Mouse (Mus musculus) lung, adult 10 weeks (tissue): ENCODE data around the gene Pde10a. TPM values are rescaled to one million over a fixed set of nuclear protein-coding genes. Genes with fewer than 3 reads are reported as not detected.

Source experiments
- polyA plus RNA-seq: library from polyadenylated mRNA; stranded (reverse); fragments of 350-450 nt; fragmentation: Illumina TruSeq; extraction: RNeasy Lipid Tissue Mini Kit (QIAGEN cat#74804); gene quantifications from one replicate; pipeline ENCODE4 v1.2.3, GENCODE M21; 2014; ENCODE audit warnings: low read depth, low replicate concordance; ENCODE audit not compliant: insufficient read depth

Gene Pde10a
- polyA plus RNA-seq = 0.13 TPM

GRCm38 (mm10) chr17:8525225-8525721 lies at the start of gene Pde10a:
Gene Pde10a (plus strand): TSS chr17:8525372.

GRCm38 (mm10) chr17:8566850-8567249 lies 41.7 kb downstream of the Pde10a start, which contains the start of gene Gm17087:
Gene Gm17087 (minus strand): TSS chr17:8566950.

GRCm38 (mm10) chr17:8988119-8988807 lies 463.1 kb downstream of the Pde10a start, which contains the start of gene 1700010I14Rik:
Gene 1700010I14Rik (plus strand): TSS chr17:8988333.

Other genes with a start within 250 kb of the Pde10a start
- gene Mpc1, start 242.5 kb upstream of the Pde10a start, polyA plus RNA-seq = 198 TPM
- gene Sft2d1, start 214.3 kb upstream of the Pde10a start, polyA plus RNA-seq = 68.1 TPM
- 5.4 TPM for gene Prr18, start 187.9 kb upstream of the Pde10a start, polyA plus RNA-seq
- gene T2, start 169.4 kb upstream of the Pde10a start, polyA plus RNA-seq = 2.5 TPM
- gene T, start 90.9 kb upstream of the Pde10a start, polyA plus RNA-seq = not detected
- gene Gm17087, start 41.6 kb downstream of the Pde10a start, polyA plus RNA-seq = not detected